Mouse (Mus musculus) thymus, postnatal 4 days (tissue): Measurements from ENCODE around the gene Notum.

Experiments
- DNase-seq: peaks from one replicate; pipeline ENCODE4 v3.0.0; 2021

Gene Notum

DNA sequence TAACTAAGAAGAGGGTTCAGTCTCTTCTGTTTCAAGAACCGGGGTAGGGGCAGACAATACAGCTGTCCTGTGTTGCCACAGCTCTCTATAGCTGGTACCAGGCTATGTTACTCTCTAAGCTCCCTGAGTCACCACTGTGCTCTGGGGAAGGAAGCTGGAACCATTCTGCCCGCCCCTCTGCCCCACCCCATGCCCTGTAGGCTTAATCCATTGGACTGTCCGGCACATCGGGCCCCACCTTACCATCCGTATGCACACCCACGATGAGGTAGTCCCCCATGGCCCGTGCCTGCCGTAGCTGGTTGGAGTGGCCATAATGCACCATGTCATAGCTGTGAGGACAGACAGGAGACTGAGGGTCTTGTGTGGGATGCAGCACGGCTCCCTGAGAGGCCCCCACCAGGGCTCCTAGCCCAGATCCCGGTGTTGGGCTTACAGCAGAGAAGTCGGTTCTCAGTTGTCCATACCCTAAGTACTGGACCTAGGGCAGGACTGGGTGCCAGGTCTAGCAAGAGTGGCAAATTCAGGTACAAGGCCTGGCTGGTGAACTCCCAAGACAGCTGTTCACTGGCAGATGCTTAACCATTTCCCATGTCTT is 45.3 kb downstream of the Notum start:
- no peak for DNase-seq

DNA sequence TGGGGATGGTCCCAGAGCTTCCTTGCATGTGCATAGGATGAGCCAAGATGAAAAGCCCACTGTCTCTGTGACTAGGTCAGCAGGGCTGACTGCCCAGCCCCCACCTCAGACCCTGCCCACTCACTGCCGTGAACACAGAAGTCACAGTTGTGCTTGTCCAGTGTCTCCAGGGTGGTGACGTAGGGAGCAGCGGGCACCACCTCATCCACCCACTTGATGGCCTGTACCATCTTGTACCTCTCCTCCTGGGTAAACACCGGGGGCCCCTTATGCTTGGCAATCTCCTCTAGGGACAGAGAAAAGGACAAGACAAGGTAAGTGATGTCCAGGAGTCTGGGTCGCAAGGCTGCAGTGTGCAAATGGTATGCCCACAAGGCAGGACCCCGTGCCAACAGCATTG is 45.8 kb downstream of the Notum start:
- no peak for DNase-seq

GRCm38 (mm10) chr11:120613976-120614375 is 47.0 kb downstream of the Notum start:
- no peak for DNase-seq

GRCm38 (mm10) chr11:120613481-120613972 is 47.4 kb downstream of the Notum start:
- no peak for DNase-seq

DNA sequence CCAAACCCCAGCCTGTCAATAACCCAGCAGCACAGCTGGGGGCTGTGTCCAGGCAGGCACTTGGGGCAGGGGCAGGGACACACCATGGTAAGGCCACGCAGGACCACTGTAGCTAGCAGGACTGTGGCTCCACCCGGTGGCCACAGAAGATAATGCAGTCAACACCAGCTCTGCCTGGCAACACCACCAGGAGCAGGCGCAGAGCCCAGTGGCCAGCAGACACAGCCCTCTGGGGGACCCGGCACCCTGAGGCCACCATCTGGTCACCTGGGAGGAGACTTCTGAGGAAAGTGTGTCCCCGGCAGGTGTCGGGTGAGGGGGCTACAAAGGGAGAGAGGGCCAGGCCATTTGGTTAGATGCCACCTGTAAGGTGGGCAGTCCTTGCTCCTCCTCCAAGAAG is 48.2 kb downstream of the Notum start:
- peak; percentile 89 for DNase-seq

GRCm38 (mm10) chr11:120610477-120611046 is 50.4 kb downstream of the Notum start:
- no peak for DNase-seq

GRCm38 (mm10) chr11:120609250-120609649 is 51.7 kb downstream of the Notum start:
- no peak for DNase-seq

DNA sequence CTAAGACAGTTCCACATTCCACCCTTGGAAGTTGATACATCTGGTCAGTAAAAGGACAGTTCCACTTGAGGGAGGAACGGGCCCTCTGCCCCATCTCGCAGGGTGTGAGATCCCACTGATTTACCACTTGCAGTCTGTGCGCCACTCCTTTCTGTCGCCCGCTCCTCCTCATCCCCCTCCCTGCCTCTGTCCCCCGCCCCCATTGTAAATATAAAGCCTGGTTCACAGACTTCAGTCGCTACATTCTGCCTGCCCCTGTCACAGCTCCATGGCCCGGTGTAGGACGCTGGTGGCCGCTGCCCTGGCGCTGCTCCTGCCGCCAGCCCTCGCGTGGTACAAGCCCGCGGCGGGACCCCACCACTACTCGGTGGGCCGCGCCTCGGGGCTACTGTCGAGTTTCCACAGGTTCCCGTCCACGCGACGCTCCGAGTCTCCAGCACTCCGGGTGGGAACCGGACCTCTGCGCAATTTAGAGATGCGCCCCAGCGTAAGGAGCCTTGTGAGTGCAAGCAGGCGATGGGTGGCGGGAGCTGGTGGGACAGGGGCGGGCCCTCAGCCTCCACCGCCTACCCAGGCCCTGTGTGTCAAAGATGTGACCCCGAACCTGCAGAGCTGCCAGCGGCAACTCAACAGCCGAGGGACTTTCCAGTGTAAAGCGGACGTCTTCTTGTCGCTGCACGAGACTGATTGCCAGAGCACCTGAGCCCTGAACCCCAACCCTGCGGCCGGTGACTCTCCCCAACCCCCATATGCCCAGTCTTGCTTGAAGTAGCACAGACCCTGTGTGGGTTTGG is 52.5 kb downstream of the Notum start, which contains the start of gene Npb:
Gene Npb, plus strand, starts transcription at position 237 of the 794 bp plus-strand sequence.
- DNase-seq = no peak

DNA sequence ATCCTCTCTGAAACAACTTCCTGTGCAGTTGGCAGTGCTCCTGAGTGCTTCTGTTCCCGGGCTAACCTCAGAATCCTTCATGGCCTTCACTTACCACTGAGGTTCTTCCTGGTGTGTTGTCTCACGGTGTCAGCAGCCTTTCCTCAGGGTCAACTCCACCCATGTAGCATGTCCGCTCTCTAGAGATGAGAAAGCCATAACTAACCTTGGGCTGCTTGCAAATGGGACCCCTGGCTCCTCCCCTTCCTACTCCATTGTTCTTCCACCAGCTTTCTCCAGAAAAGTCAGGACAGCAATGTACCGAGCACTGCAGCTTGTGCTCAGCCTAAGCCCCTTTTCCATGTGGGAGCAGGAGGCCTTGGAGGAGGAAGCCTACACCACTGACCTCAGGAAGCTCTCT is 54.2 kb downstream of the Notum start:
- DNase-seq = no peak

- DNase-seq = no peak
Observed at GRCm38 (mm10) chr11:120605667-120606066, 55.3 kb downstream of the Notum start.
